Mouse (Mus musculus): Measurements from ENCODE around the gene Siglech. TPM values are rescaled to one million over a fixed set of nuclear protein-coding genes. Genes with fewer than 3 reads are reported as not detected.
"Not testable (repeated sequence)": the region's sequence is repeated elsewhere in the genome, so short reads cannot be mapped to it uniquely, and the experiment has no call there.

Gene Siglech
- total RNA-seq (2021), result 10 to 100 TPM; 10.3 to 11.6 TPM
- long read RNA-seq, experiment 1, partial matches to known transcripts, result 1 of 9 reads
- long read RNA-seq, experiment 1, other reads (novel, unspliced or antisense), result 5 of 9 reads
- long read RNA-seq, experiment 2, partial matches to known transcripts, result 0 of 5 reads
- long read RNA-seq, experiment 2, other reads (novel, unspliced or antisense), result 2 of 5 reads

GRCm38 (mm10) chr7:55767926-55768325 is at the start of gene Siglech:
Gene Siglech, plus strand, starts transcription at chr7:55768178.
- DNase-seq (ENCODE audit: extremely low spot score in 1 of 2, low spot score in 2 of 2), result no peak
- H3K4me3 ChIP-seq, result no peak within 1 kb of the TSS; the same call in 1 of the 2 replicates
- intact Hi-C loops (cut with DNase I), result no loop called here
- no peak within 1 kb of the TSS for H3K27ac ChIP-seq
- no peak for TF ChIP-seq CTCF (IDR thresholded peaks at IDR 0.05)

DNA sequence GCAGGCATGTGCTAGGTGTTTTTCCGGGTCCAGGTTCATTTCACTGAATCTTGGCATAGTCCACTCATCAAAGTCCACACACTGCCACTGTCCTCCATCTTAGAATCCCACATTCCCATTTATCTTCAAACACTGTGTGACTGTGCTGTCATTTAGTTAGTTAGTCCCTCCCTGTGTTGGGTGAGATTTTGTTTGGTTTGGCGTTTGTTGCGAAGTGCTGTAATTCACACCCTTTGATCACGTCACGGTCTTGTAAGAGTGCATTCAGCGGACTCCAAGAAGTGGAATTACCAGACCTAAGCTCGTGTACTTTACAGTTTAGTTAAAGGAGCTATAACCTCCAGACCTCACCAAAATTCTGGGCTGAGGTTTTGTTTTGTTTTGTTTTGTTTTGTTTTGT is 45.3 kb upstream of the Siglech start:
- H3K27ac ChIP-seq, result no peak overlapping the region
- no peak for DNase-seq (ENCODE audit: extremely low spot score in 1 of 2, low spot score in 2 of 2)
- no peak overlapping the region for H3K4me3 ChIP-seq
- TF ChIP-seq CTCF (IDR thresholded peaks at IDR 0.05), result no peak
- intact Hi-C loops (cut with DNase I), result loop anchor here (2.0 kb wide), 1 partner anchor 16 kb away; no protein-coding TSS in a partner anchor

- H3K27ac ChIP-seq, result no peak overlapping the region
- H3K4me3 ChIP-seq, result no peak overlapping the region
- TF ChIP-seq CTCF (IDR thresholded peaks at IDR 0.05), result no peak
- DNase-seq (ENCODE audit: extremely low spot score in 1 of 2, low spot score in 2 of 2), result no peak
- intact Hi-C loops (cut with DNase I), result no loop called here
Measured at GRCm38 (mm10) chr7:55728903-55729302, 39.1 kb upstream of the Siglech start.

DNA sequence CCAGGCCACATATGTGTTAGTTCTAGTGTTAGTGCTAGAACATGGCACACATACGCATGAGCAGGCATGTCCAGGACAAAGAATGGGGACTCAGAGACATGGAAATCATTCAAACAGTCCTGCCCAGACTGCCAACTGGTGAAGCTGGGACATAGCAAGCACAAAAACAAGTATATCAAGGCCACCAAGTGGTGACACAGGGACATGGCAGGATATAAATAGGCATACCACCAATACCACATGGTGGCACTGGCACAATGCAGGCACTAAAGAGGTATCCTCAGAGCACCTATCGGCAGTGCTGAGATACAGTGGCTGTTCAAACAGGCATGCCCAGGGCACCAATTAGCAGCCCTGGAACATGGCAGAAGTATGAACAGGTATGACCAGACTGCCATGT is 33.5 kb upstream of the Siglech start:
- no peak for DNase-seq (ENCODE audit: extremely low spot score in 1 of 2, low spot score in 2 of 2)
- intact Hi-C loops (cut with DNase I), result no loop called here
- no peak; the same call in none of the 2 replicates for TF ChIP-seq CTCF (IDR thresholded peaks at IDR 0.05)
- no peak overlapping the region for H3K27ac ChIP-seq
- no peak overlapping the region for H3K4me3 ChIP-seq

GRCm38 (mm10) chr7:55737125-55737912 is 30.7 kb upstream of the Siglech start:
- no peak overlapping the region for H3K27ac ChIP-seq
- intact Hi-C loops (cut with DNase I), result loop anchor here (1.0 kb wide), 1 partner anchor 891 kb away; no protein-coding TSS in a partner anchor
- H3K4me3 ChIP-seq, result no peak overlapping the region
- TF ChIP-seq CTCF (IDR thresholded peaks at IDR 0.05), result peak; percentile 70
- peak; percentile 62 for DNase-seq (ENCODE audit: extremely low spot score in 1 of 2, low spot score in 2 of 2)

DNA sequence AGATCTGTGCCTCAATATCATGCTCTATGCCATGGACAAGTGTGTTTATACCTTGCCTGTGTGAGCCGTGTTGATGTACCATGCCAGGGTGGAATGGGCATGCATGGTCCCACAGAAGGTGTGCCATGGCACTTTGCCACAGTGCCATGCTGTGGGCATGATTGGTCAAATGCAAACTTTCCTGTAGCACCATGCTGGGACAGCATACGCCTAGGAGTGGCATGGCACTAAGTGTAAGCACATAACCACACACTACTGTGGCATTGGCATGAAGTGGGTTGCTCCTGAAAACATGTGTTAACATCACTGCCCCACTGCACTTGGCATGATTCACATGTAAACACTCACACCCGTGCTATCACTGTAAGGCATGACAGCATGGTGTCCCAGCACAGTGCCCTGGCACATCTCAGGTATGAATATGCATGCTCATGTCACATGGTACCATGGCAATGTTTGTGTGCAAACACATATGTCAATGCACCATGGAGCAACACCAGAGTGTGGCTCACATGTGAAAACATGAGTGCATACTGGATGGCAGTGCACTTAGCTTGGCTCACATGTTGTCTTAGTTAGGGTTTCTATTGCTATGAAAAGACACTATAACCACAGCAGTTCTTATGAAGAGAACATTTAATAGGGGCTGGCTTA is 24.2 kb upstream of the Siglech start:
- TF ChIP-seq CTCF (IDR thresholded peaks at IDR 0.05), result no peak
- no peak overlapping the region for H3K4me3 ChIP-seq
- no peak for DNase-seq (ENCODE audit: extremely low spot score in 1 of 2, low spot score in 2 of 2)
- no peak overlapping the region for H3K27ac ChIP-seq
- intact Hi-C loops (cut with DNase I), result no loop called here

DNA sequence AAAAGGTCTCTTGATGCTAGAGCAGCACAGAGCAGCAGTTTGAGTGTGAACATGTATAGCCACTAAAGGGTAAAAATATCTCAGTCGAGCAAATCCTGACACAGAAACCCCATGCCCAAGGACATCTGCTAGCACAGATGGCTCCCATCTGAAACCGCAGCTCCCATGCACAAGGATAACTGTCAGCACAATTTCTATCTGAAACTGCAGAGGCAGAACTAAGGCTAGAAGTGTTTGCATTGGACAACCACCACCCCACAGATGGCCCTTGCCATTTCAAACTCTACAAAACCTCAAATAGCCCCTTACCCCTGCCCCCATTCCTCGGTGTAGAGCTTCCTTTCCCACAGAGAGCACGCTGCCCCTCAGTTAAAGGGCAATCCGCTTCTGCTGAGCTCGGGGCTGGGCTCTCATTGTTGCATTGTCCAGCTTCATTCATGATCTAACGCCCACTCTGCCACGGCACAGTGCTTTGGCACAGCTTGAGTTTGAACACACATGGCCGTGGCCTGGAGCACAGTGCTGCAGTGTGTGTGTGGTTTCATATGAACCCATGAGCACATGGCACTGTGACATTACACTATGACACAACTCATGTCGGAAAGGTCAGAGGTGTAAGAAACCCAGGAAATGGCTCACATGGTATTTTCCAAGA is 23.3 kb upstream of the Siglech start:
- no peak overlapping the region for H3K4me3 ChIP-seq
- intact Hi-C loops (cut with DNase I), result no loop called here
- H3K27ac ChIP-seq, result peak overlapping the region; percentile 58; the same call in 1 of the 2 replicates
- peak in 1 of 2 experiments; percentile 38 for DNase-seq (ENCODE audit: extremely low spot score in 1 of 2, low spot score in 2 of 2)
- TF ChIP-seq CTCF (IDR thresholded peaks at IDR 0.05), result no peak

DNA sequence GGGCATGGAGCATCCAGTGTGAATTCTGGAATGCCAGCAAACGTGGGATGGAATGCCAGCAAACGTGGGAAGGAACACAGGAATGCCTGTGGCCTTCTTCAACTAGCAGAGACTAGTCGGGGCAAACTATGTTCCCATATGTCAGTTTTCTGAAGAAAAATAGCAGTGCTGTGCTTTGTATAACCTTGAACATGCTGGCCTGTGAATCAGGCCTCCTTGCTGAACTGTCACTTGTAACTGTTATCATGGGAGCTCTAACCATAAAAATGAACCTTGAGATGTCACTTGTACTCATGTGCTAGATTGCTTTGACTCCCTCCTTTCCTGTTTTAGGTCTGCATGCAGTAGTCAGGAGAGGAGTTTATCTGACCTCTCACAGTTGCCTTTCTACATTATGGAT is 17.1 kb upstream of the Siglech start:
- H3K27ac ChIP-seq, result no peak overlapping the region
- DNase-seq (ENCODE audit: extremely low spot score in 1 of 2, low spot score in 2 of 2), result no peak
- no peak overlapping the region for H3K4me3 ChIP-seq
- no peak for TF ChIP-seq CTCF (IDR thresholded peaks at IDR 0.05)
- intact Hi-C loops (cut with DNase I), result no loop called here

GRCm38 (mm10) chr7:55759346-55759745 is 8.6 kb upstream of the Siglech start:
- Histone ChIP-seq H3K27ac (no peak overlapping the region), H3K4me3 (no peak overlapping the region)
- DNase-seq (ENCODE audit: extremely low spot score in 1 of 2, low spot score in 2 of 2), result no peak
- TF ChIP-seq CTCF (IDR thresholded peaks at IDR 0.05), result no peak
- intact Hi-C loops (cut with DNase I), result no loop called here

DNA sequence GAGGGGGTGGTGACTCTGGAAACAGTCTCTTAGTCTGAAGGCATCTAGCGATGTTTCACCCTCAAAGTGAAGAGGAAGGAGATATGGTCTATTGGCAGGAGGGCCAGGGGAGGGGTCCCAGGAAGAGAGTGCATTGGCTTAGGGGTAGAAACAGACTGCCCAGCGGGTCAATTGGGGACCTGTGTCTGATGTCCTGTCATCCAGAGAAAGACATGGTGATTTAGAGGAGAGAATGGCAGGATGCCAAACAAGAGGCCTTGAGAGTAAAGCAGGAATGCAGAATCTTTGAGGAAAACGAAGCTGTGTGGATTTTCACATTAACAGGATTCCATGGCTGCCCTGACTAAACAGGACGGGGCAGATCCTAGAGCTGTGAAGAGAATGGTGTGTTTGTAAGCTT is 12.0 kb downstream of the Siglech start:
- Histone ChIP-seq H3K27ac (no peak overlapping the region), H3K4me3 (no peak overlapping the region)
- no peak for DNase-seq (ENCODE audit: extremely low spot score in 1 of 2, low spot score in 2 of 2)
- intact Hi-C loops (cut with DNase I), result no loop called here
- TF ChIP-seq CTCF (IDR thresholded peaks at IDR 0.05), result no peak

- no peak for DNase-seq (ENCODE audit: extremely low spot score in 1 of 2, low spot score in 2 of 2)
- Histone ChIP-seq H3K27ac (no peak overlapping the region), H3K4me3 (no peak overlapping the region)
- no peak for TF ChIP-seq CTCF (IDR thresholded peaks at IDR 0.05)
- intact Hi-C loops (cut with DNase I), result no loop called here
Measured at GRCm38 (mm10) chr7:55782493-55782892, 14.5 kb downstream of the Siglech start.

- intact Hi-C loops (cut with DNase I), result no loop called here
- no peak for DNase-seq (ENCODE audit: extremely low spot score in 1 of 2, low spot score in 2 of 2)
- Histone ChIP-seq H3K4me3 (no peak overlapping the region), H3K27ac (no peak overlapping the region)
- no peak for TF ChIP-seq CTCF (IDR thresholded peaks at IDR 0.05)
Measured at GRCm38 (mm10) chr7:55784580-55784979, 16.6 kb downstream of the Siglech start.

- intact Hi-C loops (cut with DNase I); H3K27ac ChIP-seq; DNase-seq (ENCODE audit: extremely low spot score in 1 of 2, low spot score in 2 of 2); H3K4me3 ChIP-seq: not testable (repeated sequence)
Measured at GRCm38 (mm10) chr7:55790586-55790985, 22.6 kb downstream of the Siglech start.

Measured in left cerebral cortex, adult 2 months (tissue).